Mouse (Mus musculus): ENCODE results near the gene Itga7. TPM values are rescaled to one million over a fixed set of nuclear protein-coding genes. Genes with fewer than 3 reads are reported as not detected.

Gene Itga7
- total RNA-seq (2012; rRNA removed) = 10.1 and 17.6 TPM in 2 replicates

DNA sequence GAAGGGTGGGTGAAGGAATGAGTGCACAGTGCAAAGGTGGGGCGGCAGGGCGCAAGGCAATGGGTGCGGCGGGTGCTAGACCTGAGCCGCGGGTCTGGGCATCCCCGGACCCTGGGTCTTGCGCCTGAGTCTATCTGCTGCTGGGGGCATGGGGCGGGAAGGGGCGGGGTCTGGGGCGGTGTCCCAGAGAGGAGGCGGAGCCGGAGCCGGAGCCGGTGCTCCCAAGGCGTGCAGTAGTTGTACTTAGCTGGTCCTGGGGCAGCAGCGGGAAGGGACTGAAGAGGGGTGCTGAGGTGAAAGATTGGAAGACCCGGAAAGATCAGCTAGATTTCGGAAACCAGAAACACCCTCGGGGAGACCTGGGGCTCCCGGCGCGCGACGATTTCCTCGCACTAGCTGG, at the start of gene Itga7:
TSS of gene Itga7 (plus strand) at position 245 of the 400 bp plus-strand sequence.
- in situ Hi-C loops (cut with MboI; ENCODE audit: low sequenced_read_pairs in 2 of 2, unreplicated experiment in 2 of 2) = no loop called here
- peak within 1 kb of the TSS; percentile 63 to 78 for H3K4me3 ChIP-seq (ENCODE audit: insufficient read depth in 1 of 2, low read depth in 1 of 2, low read length in 2 of 2, poor library complexity in 1 of 2, severe bottlenecking in 1 of 2)
- TF ChIP-seq CHD2 (IDR thresholded peaks at IDR 0.05; ENCODE audit: low read depth, low read length) (no peak), ZNF384 (IDR thresholded peaks at IDR 0.05; ENCODE audit: low read depth, low read length) (no peak), MAFK (IDR thresholded peaks at IDR 0.05; ENCODE audit: insufficient read depth, low read depth, low read length) (no peak), HCFC1 (IDR thresholded peaks at IDR 0.05; ENCODE audit: borderline replicate concordance, insufficient read depth, low read length) (no peak), ZC3H11A (IDR thresholded peaks at IDR 0.05; ENCODE audit: borderline replicate concordance, low read depth, low read length) (no peak)

DNA sequence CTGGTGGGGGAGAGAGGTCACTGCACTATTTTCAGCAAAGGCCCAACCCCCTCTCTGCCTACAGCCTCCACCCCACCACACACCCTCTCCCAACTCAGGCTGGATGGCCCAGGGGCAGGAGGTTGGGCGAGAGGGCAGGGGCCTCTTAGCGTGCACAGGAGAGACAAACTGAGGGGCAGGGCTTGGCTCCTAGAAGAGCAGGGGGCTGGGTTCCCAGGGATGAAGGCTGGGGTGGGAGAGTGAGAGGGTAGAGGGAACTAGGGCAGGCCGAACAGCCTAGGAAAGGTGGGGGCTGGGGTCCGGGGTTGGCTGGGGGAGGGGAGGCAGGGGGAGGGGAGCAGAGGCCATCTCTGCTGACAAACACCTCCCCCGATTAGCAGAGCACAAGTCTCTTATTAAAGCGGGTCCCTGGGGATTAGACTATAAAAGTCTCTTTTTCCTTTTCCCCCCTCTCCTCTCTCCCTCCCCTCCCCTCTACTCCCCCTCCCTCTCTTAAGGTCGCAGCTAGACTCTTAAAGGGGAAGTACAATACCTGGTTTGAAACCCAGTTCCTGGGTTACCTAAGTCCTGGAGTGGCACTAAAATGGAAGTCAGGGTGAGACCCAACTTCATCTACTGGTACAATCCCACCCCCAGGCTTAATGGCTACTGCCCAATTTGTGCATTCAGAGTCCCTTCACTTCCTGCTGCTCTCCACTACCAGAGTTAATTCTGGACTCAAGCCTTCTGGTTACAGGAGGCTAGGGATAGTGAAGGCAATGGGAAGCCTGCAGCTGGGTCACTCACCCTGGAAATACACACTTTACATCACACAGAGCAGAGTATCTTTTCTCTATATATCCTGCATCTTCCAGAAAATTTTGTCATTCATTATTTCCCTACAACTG, 44.4 kb upstream of the Itga7 start:
- H3K9me3 ChIP-seq (ENCODE audit: control insufficient read depth, insufficient read depth, low read depth, low read length) = no peaks in the 10 kb centered on the region
- no peak overlapping the region for H3K9ac ChIP-seq (ENCODE audit: insufficient read depth, low read depth, low read length, poor library complexity, severe bottlenecking)
- peaks cover 6 to 25% of the 10 kb centered on the region in 2 experiments; a peak in 2 of 4 replicates for H3K4me1 ChIP-seq (ENCODE audit: control insufficient read depth in 2 of 2, insufficient read depth in 2 of 2, low read length in 2 of 2, poor library complexity in 1 of 2)
- in situ Hi-C loops (cut with MboI; ENCODE audit: low sequenced_read_pairs in 2 of 2, unreplicated experiment in 2 of 2) = no loop called here
- H3K4me3 ChIP-seq (ENCODE audit: insufficient read depth in 1 of 2, low read depth in 1 of 2, low read length in 2 of 2, poor library complexity in 1 of 2, severe bottlenecking in 1 of 2) = peak overlapping the region in 1 of 2 experiments; percentile 49; a peak in 2 of 4 replicates
- TF ChIP-seq CHD2 (IDR thresholded peaks at IDR 0.05; ENCODE audit: low read depth, low read length) (no peak), ZC3H11A (IDR thresholded peaks at IDR 0.05; ENCODE audit: borderline replicate concordance, low read depth, low read length) (no peak), MAFK (IDR thresholded peaks at IDR 0.05; ENCODE audit: insufficient read depth, low read depth, low read length) (no peak)
- H3K27ac ChIP-seq (ENCODE audit: insufficient read depth, low read depth, low read length, poor library complexity, severe bottlenecking) = no peak overlapping the region
- peaks cover 10% of the 10 kb centered on the region; the same call in 1 of the 2 replicates for H3K36me3 ChIP-seq (ENCODE audit: control insufficient read depth, insufficient read depth, low read length, poor library complexity, severe bottlenecking)
- no peak for DNase-seq (ENCODE audit: low read depth, low spot score)

More for the DNA sequence above, at the start of gene Itga7:
- DNase-seq (ENCODE audit: low read depth, low spot score) = peak; percentile 62
- Histone ChIP-seq H3K27ac (ENCODE audit: insufficient read depth, low read depth, low read length, poor library complexity, severe bottlenecking) (no peak within 1 kb of the TSS), H3K9ac (ENCODE audit: insufficient read depth, low read depth, low read length, poor library complexity, severe bottlenecking) (peak within 1 kb of the TSS; percentile 46), H3K4me1 (ENCODE audit: control insufficient read depth in 2 of 2, insufficient read depth in 2 of 2, low read length in 2 of 2, poor library complexity in 1 of 2) (peaks cover 0 to 2% of the 10 kb centered on the region in 2 experiments; a peak in 1 of 4 replicates), H3K9me3 (ENCODE audit: control insufficient read depth, insufficient read depth, low read depth, low read length) (no peaks in the 10 kb centered on the region), H3K36me3 (ENCODE audit: control insufficient read depth, insufficient read depth, low read length, poor library complexity, severe bottlenecking) (no peaks in the 10 kb centered on the region)

DNA sequence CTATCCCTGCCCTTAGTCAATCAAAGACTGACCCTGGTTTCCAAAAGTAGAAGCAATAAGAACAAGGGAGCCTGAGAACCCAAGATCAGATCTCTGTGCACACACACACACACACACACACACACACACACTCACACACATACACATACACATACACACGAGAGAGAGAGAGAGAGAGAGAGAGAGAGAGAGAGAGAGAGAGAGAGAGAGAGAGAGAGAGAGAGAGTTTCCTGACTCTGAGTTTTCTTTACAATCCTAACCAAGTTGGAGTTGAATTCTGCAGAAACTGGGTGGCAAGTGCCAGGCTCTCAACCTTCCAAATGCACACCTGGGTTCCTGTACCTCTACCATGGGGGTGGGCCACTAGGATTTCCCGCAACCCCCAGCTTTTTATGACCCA, 43.8 kb upstream of the Itga7 start:
- in situ Hi-C loops (cut with MboI; ENCODE audit: low sequenced_read_pairs in 2 of 2, unreplicated experiment in 2 of 2) = loop anchor here in 1 of 2 experiments (10.0 kb wide), 1 partner anchor 155 kb away; no protein-coding TSS in a partner anchor
- Histone ChIP-seq H3K4me3 (ENCODE audit: insufficient read depth in 1 of 2, low read depth in 1 of 2, low read length in 2 of 2, poor library complexity in 1 of 2, severe bottlenecking in 1 of 2) (no peak overlapping the region), H3K9me3 (ENCODE audit: control insufficient read depth, insufficient read depth, low read depth, low read length) (no peaks in the 10 kb centered on the region), H3K9ac (ENCODE audit: insufficient read depth, low read depth, low read length, poor library complexity, severe bottlenecking) (no peak overlapping the region), H3K4me1 (ENCODE audit: control insufficient read depth in 2 of 2, insufficient read depth in 2 of 2, low read length in 2 of 2, poor library complexity in 1 of 2) (peaks cover 6 to 23% of the 10 kb centered on the region in 2 experiments; a peak in 2 of 4 replicates), H3K27ac (ENCODE audit: insufficient read depth, low read depth, low read length, poor library complexity, severe bottlenecking) (no peak overlapping the region), H3K36me3 (ENCODE audit: control insufficient read depth, insufficient read depth, low read length, poor library complexity, severe bottlenecking) (peaks cover 8% of the 10 kb centered on the region; the same call in 1 of the 2 replicates)
- no peak for DNase-seq (ENCODE audit: low read depth, low spot score)
- TF ChIP-seq ZNF384 (IDR thresholded peaks at IDR 0.05; ENCODE audit: low read depth, low read length) (no peak), ZC3H11A (IDR thresholded peaks at IDR 0.05; ENCODE audit: borderline replicate concordance, low read depth, low read length) (no peak), HCFC1 (IDR thresholded peaks at IDR 0.05; ENCODE audit: borderline replicate concordance, insufficient read depth, low read length) (no peak), MAFK (IDR thresholded peaks at IDR 0.05; ENCODE audit: insufficient read depth, low read depth, low read length) (no peak), CHD2 (IDR thresholded peaks at IDR 0.05; ENCODE audit: low read depth, low read length) (no peak)

DNA sequence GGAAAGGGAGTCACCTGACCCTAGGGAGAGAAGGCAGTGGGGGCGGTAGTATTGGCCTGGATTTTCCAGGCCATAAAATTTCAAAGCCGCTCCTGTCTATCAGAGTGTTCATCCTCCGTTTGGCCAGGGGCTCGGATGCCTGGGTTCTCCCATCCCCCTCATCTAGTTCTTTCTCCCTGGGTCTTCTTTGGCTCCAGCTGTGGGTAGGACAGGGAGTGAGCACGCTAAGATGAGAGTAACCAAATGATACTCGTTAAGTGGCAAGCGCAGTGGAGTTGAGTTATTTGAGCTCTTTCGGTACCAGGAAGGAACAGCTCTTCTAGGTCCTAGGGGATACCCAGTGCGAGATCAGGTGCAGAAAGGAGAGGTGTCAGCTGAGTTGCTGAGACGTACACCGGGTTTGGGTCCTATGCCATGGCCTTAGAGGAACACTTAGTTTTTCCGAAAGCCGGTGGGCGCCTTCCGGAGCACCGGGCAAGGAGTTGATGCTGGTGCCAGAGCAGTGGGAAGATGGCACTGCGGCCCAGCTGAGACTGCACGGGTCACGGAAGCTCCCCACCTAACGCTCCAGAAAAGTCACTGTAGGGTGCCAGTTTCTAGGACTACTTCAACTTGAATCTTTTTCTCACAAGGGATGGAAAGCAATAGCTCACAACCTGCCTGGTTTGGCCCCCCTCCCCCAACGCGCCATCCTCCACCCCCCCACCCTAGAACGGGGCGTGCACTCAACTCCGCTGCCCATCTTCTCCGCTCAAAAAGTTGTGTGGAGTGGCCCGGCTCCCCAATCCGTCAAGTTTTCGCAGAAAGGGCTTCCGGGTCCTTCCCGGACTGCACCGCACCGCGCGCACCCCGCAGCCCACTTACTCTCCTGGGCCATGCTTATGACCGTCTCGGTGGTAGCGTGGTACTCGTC, 43.0 kb upstream of the Itga7 start:
- H3K4me3 ChIP-seq (ENCODE audit: insufficient read depth in 1 of 2, low read depth in 1 of 2, low read length in 2 of 2, poor library complexity in 1 of 2, severe bottlenecking in 1 of 2) = peak overlapping the region; percentile 84 to 85
- H3K36me3 ChIP-seq (ENCODE audit: control insufficient read depth, insufficient read depth, low read length, poor library complexity, severe bottlenecking) = peaks cover 5% of the 10 kb centered on the region; the same call in 1 of the 2 replicates
- no peak for DNase-seq (ENCODE audit: low read depth, low spot score)
- TF ChIP-seq ZNF384 (IDR thresholded peaks at IDR 0.05; ENCODE audit: low read depth, low read length) (no peak), CHD2 (IDR thresholded peaks at IDR 0.05; ENCODE audit: low read depth, low read length) (no peak), MAFK (IDR thresholded peaks at IDR 0.05; ENCODE audit: insufficient read depth, low read depth, low read length) (no peak), ZC3H11A (IDR thresholded peaks at IDR 0.05; ENCODE audit: borderline replicate concordance, low read depth, low read length) (no peak), HCFC1 (IDR thresholded peaks at IDR 0.05; ENCODE audit: borderline replicate concordance, insufficient read depth, low read length) (no peak)
- H3K4me1 ChIP-seq (ENCODE audit: control insufficient read depth in 2 of 2, insufficient read depth in 2 of 2, low read length in 2 of 2, poor library complexity in 1 of 2) = peaks cover 6 to 20% of the 10 kb centered on the region in 2 experiments; a peak in 2 of 4 replicates
- H3K9ac ChIP-seq (ENCODE audit: insufficient read depth, low read depth, low read length, poor library complexity, severe bottlenecking) = peak overlapping the region; percentile 72
- H3K27ac ChIP-seq (ENCODE audit: insufficient read depth, low read depth, low read length, poor library complexity, severe bottlenecking) = no peak overlapping the region
- in situ Hi-C loops (cut with MboI; ENCODE audit: low sequenced_read_pairs in 2 of 2, unreplicated experiment in 2 of 2) = loop anchor here in 1 of 2 experiments (10.0 kb wide), 1 partner anchor 156 kb away; no protein-coding TSS in a partner anchor
- H3K9me3 ChIP-seq (ENCODE audit: control insufficient read depth, insufficient read depth, low read depth, low read length) = no peaks in the 10 kb centered on the region
